Mouse (Mus musculus): ENCODE measurements around the gene Itln1.

Gene Itln1

GRCm38 (mm10) chr1:171535194-171535593 lies at the start of gene Itln1:
Itln1 (minus strand) TSS chr1:171535294.
- no peak for DNase-seq (ENCODE audit: low spot score)

- no peak for DNase-seq (ENCODE audit: low spot score)
Measured at GRCm38 (mm10) chr1:171584584-171584983, 49.5 kb upstream of the Itln1 start.

GRCm38 (mm10) chr1:171577168-171577567 lies 42.1 kb upstream of the Itln1 start:
- DNase-seq (ENCODE audit: low spot score), result no peak

- no peak for DNase-seq (ENCODE audit: low spot score)
Measured at GRCm38 (mm10) chr1:171568436-171568835, 33.3 kb upstream of the Itln1 start.

GRCm38 (mm10) chr1:171566777-171567176 lies 31.7 kb upstream of the Itln1 start:
- DNase-seq (ENCODE audit: low spot score), result peak; percentile 59

GRCm38 (mm10) chr1:171565888-171566287 lies 30.8 kb upstream of the Itln1 start:
- no peak for DNase-seq (ENCODE audit: low spot score)

- no peak for DNase-seq (ENCODE audit: low spot score)
Measured at GRCm38 (mm10) chr1:171564247-171564646, 29.2 kb upstream of the Itln1 start.

GRCm38 (mm10) chr1:171563042-171563441 lies 27.9 kb upstream of the Itln1 start:
- DNase-seq (ENCODE audit: low spot score), result no peak

- no peak for DNase-seq (ENCODE audit: low spot score)
Measured at GRCm38 (mm10) chr1:171561639-171562225, 26.6 kb upstream of the Itln1 start.

GRCm38 (mm10) chr1:171561200-171561599 lies 26.1 kb upstream of the Itln1 start:
- DNase-seq (ENCODE audit: low spot score), result no peak

GRCm38 (mm10) chr1:171560262-171560661 lies 25.2 kb upstream of the Itln1 start:
- no peak for DNase-seq (ENCODE audit: low spot score)

- DNase-seq (ENCODE audit: low spot score), result no peak
Measured at GRCm38 (mm10) chr1:171558898-171559297, 23.8 kb upstream of the Itln1 start, which contains the start of gene Cd244a. Cd244a (plus strand) TSS chr1:171559193.

GRCm38 (mm10) chr1:171558407-171558806 lies 23.3 kb upstream of the Itln1 start:
- DNase-seq (ENCODE audit: low spot score), result no peak

- no peak for DNase-seq (ENCODE audit: low spot score)
Measured at GRCm38 (mm10) chr1:171556366-171556765, 21.3 kb upstream of the Itln1 start.

GRCm38 (mm10) chr1:171553359-171554341 lies 18.6 kb upstream of the Itln1 start:
- no peak for DNase-seq (ENCODE audit: low spot score)

GRCm38 (mm10) chr1:171552230-171552629 lies 17.1 kb upstream of the Itln1 start:
- no peak for DNase-seq (ENCODE audit: low spot score)

GRCm38 (mm10) chr1:171551326-171551725 lies 16.2 kb upstream of the Itln1 start:
- no peak for DNase-seq (ENCODE audit: low spot score)

- no peak for DNase-seq (ENCODE audit: low spot score)
Measured at GRCm38 (mm10) chr1:171540694-171541093, 5.6 kb upstream of the Itln1 start.

GRCm38 (mm10) chr1:171534557-171534956 lies 537 bp downstream of the Itln1 start:
- DNase-seq (ENCODE audit: low spot score), result no peak

- no peak for DNase-seq (ENCODE audit: low spot score)
Measured at GRCm38 (mm10) chr1:171532830-171533229, 2.3 kb downstream of the Itln1 start.

GRCm38 (mm10) chr1:171531367-171531766 lies 3.7 kb downstream of the Itln1 start:
- DNase-seq (ENCODE audit: low spot score), result no peak

GRCm38 (mm10) chr1:171515557-171515956 lies 19.5 kb downstream of the Itln1 start:
- DNase-seq (ENCODE audit: low spot score), result no peak

- DNase-seq (ENCODE audit: low spot score), result no peak
Measured at GRCm38 (mm10) chr1:171515039-171515438, 20.1 kb downstream of the Itln1 start.

Data from urinary bladder, postnatal 25 days (tissue).